Mouse (Mus musculus): ENCODE results near the gene Klk8.

The Klk8 gene

DNA sequence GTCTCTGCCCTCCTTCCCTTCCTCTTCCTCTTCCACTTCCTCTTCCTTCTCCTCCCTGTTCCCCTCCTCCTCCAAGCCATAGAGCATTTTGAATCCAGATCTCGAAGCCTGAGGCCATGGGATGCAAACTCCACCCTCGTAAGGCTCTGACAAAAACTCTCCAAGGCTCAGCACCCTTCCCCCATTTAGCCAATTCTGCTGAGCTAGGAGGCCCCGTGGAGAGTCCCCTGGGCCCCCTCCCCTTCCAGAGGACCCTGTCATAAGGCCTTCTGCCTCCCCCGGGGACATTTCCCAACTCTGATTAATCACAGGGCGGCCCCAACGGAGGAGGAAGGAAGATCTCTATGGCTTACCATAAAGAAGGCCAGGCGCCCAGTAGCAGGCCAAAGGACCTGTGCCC is 5.8 kb upstream of the Klk8 start, which contains the start of gene Klk9:
Klk9 (plus strand) TSS at position 301 of the 400 bp plus-strand sequence.
- no peak for DNase-seq (ENCODE audit: low spot score)

DNA sequence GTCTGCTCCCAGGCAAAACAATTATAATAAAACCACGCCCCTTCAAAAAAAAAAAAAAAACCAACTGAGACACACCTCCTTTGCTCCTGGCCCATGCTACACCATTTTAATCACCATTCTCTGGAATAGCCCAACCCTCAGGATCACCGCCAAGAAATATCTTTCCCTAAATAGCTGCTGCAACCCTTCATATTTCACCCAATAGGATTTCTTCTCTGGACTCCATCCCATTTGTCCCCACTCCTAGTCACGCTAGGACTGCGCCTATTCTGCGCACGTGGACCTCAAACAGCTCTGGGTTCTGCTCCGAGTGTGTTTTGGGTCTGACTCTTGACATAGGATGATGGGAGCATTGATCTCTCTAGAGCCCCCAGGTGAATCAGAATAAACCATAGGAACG is 1.0 kb upstream of the Klk8 start:
- no peak for DNase-seq (ENCODE audit: low spot score)

DNA sequence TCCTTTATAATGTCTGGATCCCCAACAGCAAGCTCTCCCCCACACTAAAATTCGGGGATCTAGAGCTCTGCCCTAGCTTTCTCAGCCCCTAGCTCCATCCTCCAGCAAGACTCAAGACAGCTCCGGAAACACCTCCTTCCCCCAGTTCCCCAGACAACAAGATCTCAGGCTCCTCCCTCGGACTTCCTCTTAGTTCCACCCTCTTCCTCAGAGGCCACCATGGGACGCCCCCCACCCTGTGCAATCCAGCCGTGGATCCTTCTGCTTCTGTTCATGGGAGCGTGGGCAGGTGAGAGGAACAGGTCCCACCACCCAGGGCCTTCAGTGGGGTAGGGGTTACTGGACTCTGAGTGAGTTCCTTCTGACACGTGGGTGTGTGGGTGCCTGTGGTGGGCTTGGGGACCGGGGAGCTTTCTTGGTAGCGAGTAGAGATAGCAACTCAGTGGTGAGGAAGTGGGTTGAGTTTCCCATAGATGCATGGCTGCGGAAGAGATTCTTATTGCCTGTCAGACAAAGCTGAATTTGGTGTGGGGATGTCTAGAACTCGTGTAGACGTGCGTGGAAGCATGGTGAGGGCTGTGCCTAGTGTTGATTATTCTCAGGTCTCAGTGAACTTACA is 576 bp downstream of the Klk8 start:
- no peak for DNase-seq (ENCODE audit: low spot score)

DNA sequence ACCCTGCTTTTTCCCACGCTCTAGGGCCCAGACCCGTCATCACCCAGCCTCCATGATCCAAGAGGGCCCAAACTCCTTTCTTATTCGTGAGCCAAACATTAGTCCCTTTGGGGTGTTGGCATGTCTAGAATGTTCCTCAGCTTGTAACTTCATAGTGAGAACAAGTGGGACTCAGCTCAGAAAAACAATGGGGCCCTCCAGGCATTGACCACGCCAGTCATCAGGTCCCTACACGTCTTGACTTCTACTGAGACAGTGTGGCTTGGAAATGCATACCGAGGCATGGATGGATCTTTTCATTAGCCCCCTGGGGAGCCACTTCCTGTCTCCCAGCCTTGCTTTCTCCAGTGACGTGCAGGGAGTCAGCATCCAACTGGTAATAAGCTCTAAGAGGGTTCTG is 2.5 kb downstream of the Klk8 start:
- DNase-seq (ENCODE audit: low spot score) = no peak

DNA sequence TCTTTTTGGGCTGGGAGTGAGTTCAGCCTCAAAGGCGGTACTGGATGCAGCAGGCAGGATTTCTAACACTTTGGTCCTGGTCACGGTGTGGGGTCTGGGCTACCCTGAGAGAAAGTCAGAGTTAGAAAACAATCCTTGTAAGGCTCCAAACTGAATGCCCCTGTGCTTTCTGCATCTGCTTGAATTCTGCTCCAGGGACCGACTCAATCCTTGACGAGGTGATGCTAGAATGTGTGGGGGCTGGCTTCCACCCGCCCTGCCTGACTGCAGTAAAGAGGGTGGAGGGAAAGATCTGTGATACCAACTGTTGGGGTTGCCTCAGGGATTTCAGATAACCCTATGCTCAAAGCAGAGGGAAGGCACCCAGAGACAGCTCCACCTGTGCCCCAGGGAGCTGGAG is 13.6 kb downstream of the Klk8 start, which contains the start of gene Klk7:
Klk7 (plus strand) TSS at position 301 of the 400 bp plus-strand sequence.
- DNase-seq (ENCODE audit: low spot score) = no peak

DNA sequence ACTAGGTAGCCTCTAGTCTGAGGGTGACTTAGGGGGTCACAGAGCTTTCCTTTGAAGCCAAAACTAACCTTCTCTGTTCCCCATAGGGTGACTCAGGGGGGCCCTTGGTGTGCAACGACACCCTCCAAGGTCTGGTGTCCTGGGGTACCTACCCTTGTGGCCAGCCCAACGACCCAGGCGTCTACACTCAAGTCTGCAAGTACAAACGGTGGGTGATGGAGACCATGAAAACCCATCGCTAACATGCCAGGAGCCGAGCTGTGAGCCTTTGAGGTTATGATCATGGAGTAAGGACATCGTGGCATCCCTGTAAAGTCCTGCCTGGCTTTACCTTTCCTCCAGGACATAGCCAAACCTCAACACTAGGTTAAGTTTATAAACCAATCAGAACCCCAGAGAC is 17.8 kb downstream of the Klk8 start:
- DNase-seq (ENCODE audit: low spot score) = no peak

DNA sequence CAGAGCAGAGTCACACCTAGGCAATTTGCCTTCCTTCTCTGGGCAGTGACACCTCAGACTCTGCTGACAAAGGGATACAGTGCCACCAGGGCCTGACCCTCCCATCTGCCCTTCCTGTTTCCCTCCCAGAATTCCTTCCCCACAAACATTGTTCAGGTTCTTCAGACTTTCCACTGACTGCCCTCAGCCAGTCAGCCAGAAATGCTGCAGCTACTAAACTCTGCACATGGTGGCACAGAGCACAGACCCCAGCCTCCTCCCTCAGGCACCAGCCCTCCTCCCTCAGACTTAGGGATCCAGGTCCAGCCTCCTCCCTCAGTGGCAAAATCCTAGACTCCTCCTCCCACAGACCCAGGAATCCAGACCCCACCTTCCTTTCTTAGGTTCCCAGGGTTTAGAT is 19.4 kb downstream of the Klk8 start:
- DNase-seq (ENCODE audit: low spot score) = no peak

DNA sequence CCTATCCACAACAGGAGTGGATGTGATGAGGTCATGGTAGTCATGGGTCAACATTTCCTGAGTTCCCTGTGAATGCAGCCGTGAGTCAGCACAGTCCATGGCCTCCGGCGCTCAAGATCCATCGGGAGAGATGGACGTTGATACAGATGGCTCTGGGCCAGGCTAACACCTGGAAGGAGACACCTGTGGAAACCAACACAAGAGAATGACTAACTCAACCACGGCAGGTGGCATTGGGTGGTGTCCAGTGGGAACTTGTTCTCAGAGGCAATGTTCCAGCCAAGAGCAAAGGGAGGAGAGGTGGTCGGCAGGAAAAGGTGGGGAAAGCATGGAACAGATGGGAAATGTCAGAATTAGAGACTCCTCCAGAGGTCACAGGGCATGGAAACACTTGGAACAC is 24.2 kb downstream of the Klk8 start:
- DNase-seq (ENCODE audit: low spot score) = no peak

DNA sequence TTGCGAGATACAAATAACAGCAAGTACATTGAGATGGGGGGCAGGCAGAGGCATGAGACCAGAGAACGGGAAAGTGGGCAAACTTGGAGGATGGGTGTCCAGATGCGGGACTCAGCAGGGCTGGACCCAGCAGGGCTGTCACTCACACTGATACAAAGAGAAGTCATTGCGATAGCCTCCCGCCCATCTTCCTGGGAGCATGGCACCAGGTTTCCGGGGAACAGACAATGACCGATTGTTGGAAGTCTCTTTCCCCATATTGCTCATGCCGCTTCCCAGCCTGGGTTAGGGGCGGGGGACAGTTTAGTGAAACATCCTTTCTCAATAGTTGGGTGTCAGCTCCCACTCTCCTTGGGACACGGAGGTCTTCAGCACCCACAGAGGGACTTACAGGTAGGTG is 26.8 kb downstream of the Klk8 start, which contains the start of gene Klk6:
Klk6 (plus strand) TSS at position 301 of the 400 bp plus-strand sequence.
- DNase-seq (ENCODE audit: low spot score) = no peak

DNA sequence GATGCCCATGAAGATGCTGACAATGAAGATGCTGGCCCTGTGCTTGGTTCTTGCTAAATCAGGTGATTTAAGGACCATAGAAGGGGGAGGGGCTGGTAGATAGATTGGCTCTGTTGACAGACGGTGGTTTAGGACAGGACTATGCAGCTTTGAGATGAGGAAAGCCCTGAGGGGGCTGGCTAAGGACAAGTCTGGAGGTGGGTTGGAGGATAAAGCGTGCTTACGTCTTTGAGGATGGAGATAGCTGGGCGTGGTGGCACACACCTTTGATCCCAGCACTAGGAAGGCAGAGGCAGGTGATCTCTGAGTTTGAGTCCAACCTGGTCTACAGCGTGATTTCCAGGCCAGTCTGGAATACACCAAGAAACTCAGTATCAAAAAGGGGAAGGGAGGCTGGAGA is 28.7 kb downstream of the Klk8 start:
- DNase-seq (ENCODE audit: low spot score) = no peak

DNA sequence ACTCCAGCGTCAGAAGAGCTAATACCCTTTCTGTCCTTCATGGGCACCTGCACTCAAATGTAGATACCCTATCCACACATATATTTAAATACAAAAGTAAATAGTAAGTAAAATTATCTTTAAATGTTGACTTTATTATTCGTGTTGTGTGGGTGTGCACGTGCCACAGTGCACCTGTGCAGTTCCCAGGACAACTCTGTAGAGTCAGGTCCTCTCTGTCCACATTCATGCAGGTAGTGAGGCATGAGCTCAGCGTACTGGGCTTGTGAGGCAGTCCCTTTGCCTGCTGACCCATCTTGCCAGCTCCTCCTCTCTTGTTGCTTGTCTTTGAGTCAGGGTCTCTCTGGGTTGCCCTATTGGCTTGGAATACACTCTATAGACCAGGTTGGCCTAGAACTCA is 30.3 kb downstream of the Klk8 start:
- DNase-seq (ENCODE audit: low spot score) = no peak

DNA sequence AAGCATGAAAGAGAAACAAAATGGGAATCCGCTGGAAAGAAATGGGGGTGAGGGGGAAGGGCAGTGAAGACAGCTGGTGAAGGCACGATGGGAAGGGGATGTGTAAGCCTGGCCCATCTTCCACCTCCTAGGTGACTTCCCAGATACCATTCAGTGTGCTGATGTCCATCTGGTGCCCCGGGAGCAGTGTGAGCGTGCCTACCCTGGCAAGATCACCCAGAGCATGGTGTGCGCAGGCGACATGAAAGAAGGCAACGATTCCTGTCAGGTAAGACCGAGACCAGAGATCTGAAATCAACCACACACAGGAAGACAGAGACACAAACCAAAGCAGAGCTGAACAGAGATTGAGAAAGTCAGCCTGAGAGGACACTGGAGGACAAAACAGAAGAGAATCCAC is 31.6 kb downstream of the Klk8 start:
- DNase-seq (ENCODE audit: low spot score) = no peak

DNA sequence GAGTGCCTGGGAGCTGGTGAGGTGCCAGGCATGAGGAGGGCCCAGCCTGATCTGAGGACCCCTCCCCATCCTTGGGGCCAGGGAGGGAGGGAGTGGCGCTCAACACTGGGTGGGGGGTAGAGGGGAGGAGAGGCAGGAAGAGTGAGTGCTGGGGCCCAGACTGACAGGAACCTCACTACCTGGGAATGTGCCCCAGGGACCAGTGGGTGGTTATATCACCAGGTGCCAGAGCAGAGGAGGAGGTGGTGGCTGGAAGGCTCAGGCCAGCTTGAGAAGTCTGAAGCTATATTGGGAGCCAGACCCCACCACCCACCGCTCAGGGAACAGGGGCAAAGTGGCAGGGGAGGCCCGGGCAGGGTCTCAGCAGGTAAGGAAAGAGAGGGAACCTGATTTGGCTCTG is 44.3 kb downstream of the Klk8 start, which contains the start of gene Klk5:
Klk5 (plus strand) TSS at position 271 of the 400 bp plus-strand sequence.
- DNase-seq (ENCODE audit: low spot score) = no peak

DNA sequence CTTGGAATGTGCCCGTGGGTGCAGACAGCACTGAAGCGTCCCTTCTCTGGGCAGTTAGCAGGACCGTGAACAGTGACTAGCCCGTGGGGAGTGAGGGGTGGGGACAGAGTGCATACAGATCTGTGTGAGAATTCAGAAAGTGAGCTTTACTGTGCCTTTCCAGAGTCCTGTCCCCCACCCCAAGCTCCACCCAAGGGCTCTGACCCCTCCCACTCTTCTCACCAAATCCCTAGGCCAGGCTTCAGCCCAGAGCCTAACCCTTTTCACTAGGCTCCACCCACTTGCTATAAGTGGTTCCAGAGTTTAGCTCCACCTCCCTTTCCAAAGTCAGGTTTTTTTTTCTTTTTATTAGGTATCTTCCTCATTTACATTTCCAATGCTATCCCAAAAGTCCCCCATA is 46.4 kb downstream of the Klk8 start:
- no peak for DNase-seq (ENCODE audit: low spot score)

DNA sequence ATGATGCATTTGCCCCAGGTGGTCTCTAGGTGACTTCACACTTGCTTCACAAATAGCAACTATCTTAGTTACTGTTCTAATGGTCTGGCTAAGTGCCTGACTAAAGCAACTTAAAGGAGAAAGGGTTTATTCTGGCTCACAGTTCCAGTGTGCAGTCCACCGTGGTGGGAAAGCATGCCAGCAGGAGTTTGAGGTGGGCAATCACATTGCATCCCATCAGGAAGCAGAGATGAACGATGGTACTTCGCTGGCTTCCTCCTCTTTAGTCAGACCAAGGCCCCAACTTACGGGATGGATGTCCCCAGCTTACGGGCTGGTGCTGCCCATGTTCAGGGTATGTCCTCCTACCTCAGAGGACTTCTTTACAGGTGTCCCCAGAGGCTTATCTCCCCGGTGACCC is 54.2 kb downstream of the Klk8 start:
- no peak for DNase-seq (ENCODE audit: low spot score)
